Mouse (Mus musculus) urinary bladder, adult 18-20 months (tissue): ENCODE measurements around the gene Hnrnpa1.
A peak's percentile ranks its signal among the peaks of the same experiment; 100 is the strongest.
"Not testable (repeated sequence)": the region's sequence is repeated elsewhere in the genome, so short reads cannot be mapped to it uniquely, and the experiment has no call there.

Experiments used
- DNase-seq, 2 experiments: peaks; one replicate each; pipeline ENCODE4 v3.0.0; 2022; ENCODE audit warnings: low spot score in 2 of 2, mixed read lengths in 2 of 2

Gene Hnrnpa1

GRCm38 (mm10) chr15:103241071-103242018 is 1.1 kb downstream of the Hnrnpa1 start:
- DNase-seq, result not testable (repeated sequence)

GRCm38 (mm10) chr15:103242885-103243284 is 2.7 kb downstream of the Hnrnpa1 start:
- no peak for DNase-seq

- no peak for DNase-seq
Observed at GRCm38 (mm10) chr15:103245616-103246015, 5.4 kb downstream of the Hnrnpa1 start.

- DNase-seq, result no peak
Observed at GRCm38 (mm10) chr15:103247078-103247781, 7.0 kb downstream of the Hnrnpa1 start.

GRCm38 (mm10) chr15:103247782-103248400 is 7.7 kb downstream of the Hnrnpa1 start:
- no peak for DNase-seq

GRCm38 (mm10) chr15:103248401-103249313 is 8.4 kb downstream of the Hnrnpa1 start:
- no peak for DNase-seq

GRCm38 (mm10) chr15:103249511-103249910 is 9.3 kb downstream of the Hnrnpa1 start:
- DNase-seq, result not testable (repeated sequence)

- peak; percentile 39 to 66 for DNase-seq
Observed at GRCm38 (mm10) chr15:103250195-103250740, 10.0 kb downstream of the Hnrnpa1 start.

- DNase-seq, result no peak
Observed at GRCm38 (mm10) chr15:103251595-103251994, 11.4 kb downstream of the Hnrnpa1 start.

- no peak for DNase-seq
Observed at GRCm38 (mm10) chr15:103252660-103253059, 12.4 kb downstream of the Hnrnpa1 start.

- DNase-seq, result no peak
Observed at GRCm38 (mm10) chr15:103253352-103253751, 13.1 kb downstream of the Hnrnpa1 start.

- DNase-seq, result peak in 1 of 2 experiments; percentile 38
Observed at GRCm38 (mm10) chr15:103255169-103255568, 14.9 kb downstream of the Hnrnpa1 start.

- DNase-seq, result no peak
Observed at GRCm38 (mm10) chr15:103256210-103256986, 16.2 kb downstream of the Hnrnpa1 start.

GRCm38 (mm10) chr15:103257790-103258728 is 17.8 kb downstream of the Hnrnpa1 start, which contains the start of gene Nfe2:
Gene Nfe2, minus strand, starts transcription at chr15:103258403.
- peak; percentile 42 to 67 for DNase-seq

GRCm38 (mm10) chr15:103259162-103259561 is 18.9 kb downstream of the Hnrnpa1 start:
- no peak for DNase-seq

GRCm38 (mm10) chr15:103259989-103260388 is 19.8 kb downstream of the Hnrnpa1 start:
- DNase-seq, result no peak

- DNase-seq, result no peak
Observed at GRCm38 (mm10) chr15:103264794-103265193, 24.6 kb downstream of the Hnrnpa1 start.

- no peak for DNase-seq
Observed at GRCm38 (mm10) chr15:103268903-103269302, 28.7 kb downstream of the Hnrnpa1 start.
